Mouse (Mus musculus) forebrain, embryonic 13.5 days (tissue): Measurements from ENCODE around the gene Snx11. TPM values are rescaled to one million over a fixed set of nuclear protein-coding genes. Genes with fewer than 3 reads are reported as not detected.

ENCODE experiments used
- ATAC-seq: fragments of 200-750 bp; cut with Nextera tagmentation; 2 replicates; pipeline ENCODE4 v1.8.0; 2017
- H3K27ac ChIP-seq: fragments of 300-500 bp; sonication (generic); 2 replicates; pipeline ENCODE4 v1.5.1; 2015; ENCODE audit warnings: inconsistent platforms, mild to moderate bottlenecking, moderate library complexity
- H3K27me3 ChIP-seq: fragments of 300-500 bp; sonication (generic); 2 replicates; pipeline ENCODE4 v1.6.1; 2015; ENCODE audit warnings: mild to moderate bottlenecking, inconsistent platforms
- H3K36me3 ChIP-seq: fragments of 300-500 bp; sonication (generic); 2 replicates; pipeline ENCODE4 v1.6.1; 2015; ENCODE audit warnings: mild to moderate bottlenecking, inconsistent platforms; ENCODE audit not compliant: poor library complexity, severe bottlenecking
- H3K4me1 ChIP-seq: fragments of 300-500 bp; sonication (generic); 2 replicates; pipeline ENCODE4 v1.6.1; 2015; ENCODE audit warnings: inconsistent platforms
- H3K4me2 ChIP-seq: fragments of 300-500 bp; sonication (generic); 2 replicates; pipeline ENCODE4 v1.6.1; 2015; ENCODE audit warnings: inconsistent platforms, mild to moderate bottlenecking, moderate library complexity
- H3K4me3 ChIP-seq: fragments of 300-500 bp; sonication (generic); 2 replicates; pipeline ENCODE4 v1.5.1; 2015; ENCODE audit warnings: mild to moderate bottlenecking, inconsistent platforms
- H3K9ac ChIP-seq: fragments of 300-500 bp; sonication (generic); 2 replicates; pipeline ENCODE4 v1.6.1; 2015; ENCODE audit warnings: mild to moderate bottlenecking, inconsistent platforms
- H3K9me3 ChIP-seq: fragments of 300-500 bp; sonication (generic); replicated peaks from 2 replicates; pipeline ENCODE4 v1.6.1; 2016; ENCODE audit warnings: inconsistent platforms
- WGBS: fragments of 180-500 bp; shearing (Covaris S2); methylation state at CpG from one replicate; pipeline ENCODE4 v1.1.7; 2015; 5-methylcytosine and 5-hydroxymethylcytosine counted together
- polyA plus RNA-seq: library from polyadenylated mRNA; unstranded; fragments of >200 nt; fragmentation: Nextera tagmentation; extraction: Ambion mirVana; gene quantifications from 2 replicates; pipeline ENCODE4 v1.2.1, GENCODE M21; 2015

Gene Snx11
- polyA plus RNA-seq, 1 experiment from 2014 or later, result 36.2 TPM

DNA sequence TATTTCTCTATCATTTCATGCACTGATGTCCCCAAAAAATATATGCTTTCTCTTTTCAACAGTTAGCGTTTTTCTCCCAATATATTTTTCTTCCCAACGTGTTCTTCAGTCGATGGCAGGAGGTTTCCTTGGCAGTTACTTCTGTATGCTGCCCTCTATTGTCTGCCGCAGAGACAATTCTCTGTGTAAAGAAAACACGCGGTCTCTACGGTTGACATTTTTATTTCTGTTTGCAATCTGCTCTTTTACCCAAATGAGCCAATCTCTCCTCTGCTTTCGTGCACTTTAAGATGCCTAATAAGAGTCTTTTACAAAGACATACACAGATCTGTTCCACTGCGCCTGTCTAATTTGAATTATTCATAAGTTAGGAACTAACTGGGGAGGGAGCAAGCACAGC is 47.9 kb downstream of the Snx11 start:
- peaks cover 49% of the 10 kb centered on the region for H3K4me1 ChIP-seq
- no peak overlapping the region for H3K27ac ChIP-seq
- ATAC-seq, result 0 out of 2 replicates have a peak, but pooled peaks have one; percentile 38
- WGBS, result 29% methylated on average over 9 of the region's 9 CpGs
- H3K36me3 ChIP-seq, result no peaks in the 10 kb centered on the region
- no peak overlapping the region for H3K9ac ChIP-seq
- H3K9me3 ChIP-seq, result no peaks in the 10 kb centered on the region
- H3K4me2 ChIP-seq, result 0 out of 2 replicates have a peak overlapping the region, but pooled peaks have one; percentile 17
- H3K27me3 ChIP-seq, result 0 out of 2 replicates have a peak, but pooled peaks cover 5% of the 10 kb centered on the region
- H3K4me3 ChIP-seq, result no peak overlapping the region

DNA sequence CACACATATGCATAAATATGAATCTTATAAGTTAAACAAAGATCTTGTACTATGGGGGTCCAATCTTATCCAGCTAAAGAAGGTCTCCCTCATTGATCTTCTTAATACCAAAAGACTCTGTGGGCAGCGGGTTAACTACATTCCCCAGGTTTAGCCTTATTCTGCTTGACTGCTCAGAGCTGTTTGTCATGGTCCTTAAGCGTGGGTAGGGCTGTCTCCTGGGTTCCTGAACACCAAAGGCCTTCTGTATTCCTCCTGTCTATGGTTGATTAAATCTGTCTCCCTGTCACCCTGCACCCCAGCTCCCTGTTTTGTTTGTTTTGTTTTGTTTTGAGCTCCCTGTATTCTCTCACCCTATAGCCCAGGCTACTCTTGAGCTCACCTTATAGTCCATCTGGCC is 48.8 kb downstream of the Snx11 start:
- ATAC-seq, result no peak
- no peaks in the 10 kb centered on the region for H3K9me3 ChIP-seq
- H3K4me2 ChIP-seq, result no peak overlapping the region
- H3K9ac ChIP-seq, result no peak overlapping the region
- WGBS, result 63% methylated on average over 2 of the region's 2 CpGs
- H3K27ac ChIP-seq, result no peak overlapping the region
- 0 out of 2 replicates have a peak, but pooled peaks cover 3% of the 10 kb centered on the region for H3K27me3 ChIP-seq
- H3K36me3 ChIP-seq, result no peaks in the 10 kb centered on the region
- peaks cover 51% of the 10 kb centered on the region for H3K4me1 ChIP-seq
- no peak overlapping the region for H3K4me3 ChIP-seq

DNA sequence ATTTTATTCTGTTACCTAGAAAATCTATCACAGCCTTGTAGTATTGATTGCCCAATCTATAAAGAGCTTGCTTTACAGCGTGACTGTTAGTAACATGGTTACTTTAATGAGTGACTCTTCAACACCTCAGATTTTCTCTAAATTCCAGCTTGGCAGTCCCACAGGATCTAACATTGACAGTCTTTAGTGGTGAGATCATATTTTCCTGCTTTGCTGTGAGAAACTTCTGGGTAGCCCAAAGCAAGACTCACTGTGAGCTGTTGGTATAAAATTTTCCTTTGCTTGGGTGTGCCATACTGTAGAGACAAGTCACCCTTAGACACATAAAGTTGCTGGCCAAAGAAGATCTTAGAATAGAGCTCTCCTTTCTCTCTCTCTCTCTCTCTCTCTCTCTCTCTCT is 51.5 kb downstream of the Snx11 start:
- H3K9me3 ChIP-seq, result no peaks in the 10 kb centered on the region
- 83% methylated on average over 1 of the region's 1 CpGs for WGBS
- H3K27me3 ChIP-seq, result no peaks in the 10 kb centered on the region
- no peak overlapping the region for H3K4me2 ChIP-seq
- no peak overlapping the region for H3K9ac ChIP-seq
- no peaks in the 10 kb centered on the region for H3K36me3 ChIP-seq
- no peak overlapping the region for H3K4me3 ChIP-seq
- no peak overlapping the region for H3K27ac ChIP-seq
- peaks cover 43% of the 10 kb centered on the region for H3K4me1 ChIP-seq
- no peak for ATAC-seq

DNA sequence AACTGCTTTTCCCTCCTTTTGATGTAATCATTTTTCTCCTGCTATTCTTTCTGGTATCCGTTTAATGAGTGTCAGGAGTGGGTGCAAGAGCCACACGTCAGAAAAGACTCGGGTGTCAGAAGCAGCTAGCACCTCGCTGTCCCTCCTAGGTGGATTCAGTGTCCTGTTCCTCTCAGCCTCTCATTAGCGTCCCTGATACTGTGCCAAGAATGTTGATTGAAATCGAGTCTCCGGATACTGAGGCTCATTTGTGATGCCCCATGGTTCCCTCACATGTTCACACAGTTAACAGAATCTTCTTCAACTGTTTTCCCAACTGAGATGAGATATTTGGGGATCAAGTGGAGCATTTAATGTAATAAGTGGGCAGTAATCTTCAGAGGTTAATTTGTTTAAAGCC is 58.8 kb downstream of the Snx11 start:
- Histone ChIP-seq H3K27me3 (no peaks in the 10 kb centered on the region), H3K4me1 (peaks cover 18% of the 10 kb centered on the region), H3K9ac (no peak overlapping the region), H3K36me3 (no peaks in the 10 kb centered on the region), H3K4me2 (no peak overlapping the region), H3K4me3 (no peak overlapping the region), H3K9me3 (no peaks in the 10 kb centered on the region), H3K27ac (no peak overlapping the region)
- ATAC-seq, result no peak
- WGBS, result 36% methylated on average over 7 of the region's 7 CpGs

Other genes with a start within 250 kb of the Snx11 start
- gene Cbx1, start 11.6 kb upstream of the Snx11 start, polyA plus RNA-seq, result 156 and 175 TPM in 2 replicates
- 49.0 and 56.2 TPM in 2 replicates for gene Nfe2l1, start 52.4 kb upstream of the Snx11 start, polyA plus RNA-seq
- gene Copz2, start 72.3 kb upstream of the Snx11 start, polyA plus RNA-seq, result 12.3 and 13.8 TPM in 2 replicates
- 102 and 104 TPM in 2 replicates for gene Cdk5rap3, start 138.9 kb upstream of the Snx11 start, polyA plus RNA-seq
- 0.08 and 0.25 TPM in 2 replicates for gene Prr15l, start 150.5 kb upstream of the Snx11 start, polyA plus RNA-seq
- gene Pnpo, start 166.4 kb upstream of the Snx11 start, polyA plus RNA-seq, result 13.9 and 20.0 TPM in 2 replicates
- gene Sp2, start 205.4 kb upstream of the Snx11 start, polyA plus RNA-seq, result 18.3 and 18.8 TPM in 2 replicates
- 0.15 and 0.21 TPM in 2 replicates for gene Sp6, start 235.8 kb upstream of the Snx11 start, polyA plus RNA-seq